Comparison of ENCODE assay signal across 8 mouse cellular contexts in the genomic region with DNA sequence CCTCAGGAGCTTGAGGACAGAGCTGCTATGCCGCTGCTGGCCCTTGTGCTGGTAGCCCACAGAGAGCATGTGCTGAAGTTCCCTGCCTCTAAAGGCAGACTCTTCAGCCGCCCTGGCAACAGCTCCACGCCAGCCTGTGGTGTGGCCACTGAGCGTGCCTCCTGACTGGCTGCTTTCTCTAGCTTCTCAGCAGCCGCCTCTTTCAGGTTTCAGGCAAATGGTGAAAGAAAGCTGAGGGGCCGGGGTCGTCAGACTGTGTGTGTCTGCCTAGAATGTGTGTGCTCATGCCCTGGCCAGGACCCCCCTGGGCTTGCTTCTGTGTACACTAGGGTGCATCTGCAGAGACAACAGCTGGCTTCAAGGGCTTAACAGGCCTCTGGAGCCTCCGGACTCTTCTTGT.
DNase-seq lines count a peak whose midpoint lies in the region; ATAC-seq lines count a peak whose summit lies in the region.

No protein-coding gene starts in this region.

- peak overlapping the region; percentile 69 for H3K27ac ChIP-seq in hindbrain, embryonic 11.5 days (ENCODE audit: low read depth, low read length)
- H3K27ac ChIP-seq in midbrain, embryonic 14.5 days (replicated peaks; ENCODE audit: low read depth, low read length): peak overlapping the region; percentile 77

- no peaks in the 10 kb centered on the region for H3K27me3 ChIP-seq in hindbrain, embryonic 11.5 days (ENCODE audit: control insufficient read depth, insufficient read depth, low read length)
- H3K27me3 ChIP-seq in midbrain, embryonic 14.5 days (ENCODE audit: control insufficient read depth, insufficient read depth, low read length): no peaks in the 10 kb centered on the region

- H3K4me3 ChIP-seq in hindbrain, embryonic 11.5 days (ENCODE audit: low read depth, low read length): no peak overlapping the region
- no peak overlapping the region for H3K4me3 ChIP-seq in midbrain, embryonic 14.5 days (replicated peaks; ENCODE audit: low read depth, low read length)

- peak; percentile 24 for DNase-seq in adrenal gland, postnatal 25 days
- DNase-seq in adrenal gland, postnatal 10 days: no peak
- peak; percentile 44 for DNase-seq in right cerebral cortex, postnatal 25 days
- no peak for DNase-seq in right cerebral cortex, adult 18-20 months
- DNase-seq in hindbrain, embryonic 11.5 days (ENCODE audit: low spot score): peak; percentile 56
- DNase-seq in midbrain, embryonic 14.5 days: peak; percentile 76
- no peak for DNase-seq in spleen, postnatal 36 days (ENCODE audit: low spot score in 2 of 2)
- no peak for DNase-seq in thymus, postnatal 25 days

- peaks cover 19% of the 10 kb centered on the region for H3K4me1 ChIP-seq in hindbrain, embryonic 11.5 days (replicated peaks; ENCODE audit: control insufficient read depth, insufficient read depth, low read length)
- peaks cover 80% of the 10 kb centered on the region for H3K4me1 ChIP-seq in midbrain, embryonic 14.5 days (ENCODE audit: control insufficient read depth, insufficient read depth, low read length)

- no peaks in the 10 kb centered on the region for H3K36me3 ChIP-seq in hindbrain, embryonic 11.5 days (ENCODE audit: control insufficient read depth, insufficient read depth, low read length)
- H3K36me3 ChIP-seq in midbrain, embryonic 14.5 days (ENCODE audit: control insufficient read depth, insufficient read depth, low read length): no peaks in the 10 kb centered on the region

- 7% methylated on average over 8 of the region's 8 CpGs for WGBS in hindbrain, embryonic 11.5 days
- 5% methylated on average over 8 of the region's 8 CpGs for WGBS in midbrain, embryonic 14.5 days

- H3K9me3 ChIP-seq in hindbrain, embryonic 11.5 days (ENCODE audit: control insufficient read depth, low read length): no peaks in the 10 kb centered on the region
- H3K9me3 ChIP-seq in midbrain, embryonic 14.5 days (ENCODE audit: control insufficient read depth, low read length): no peaks in the 10 kb centered on the region

- ATAC-seq in hindbrain, embryonic 11.5 days (ENCODE audit: low FRiP score): peak; percentile 66
- peak; percentile 66 for ATAC-seq in midbrain, embryonic 14.5 days (ENCODE audit: low FRiP score, low TSS enrichment)

- peak overlapping the region; percentile 1; the same call in 1 of the 2 replicates for H3K9ac ChIP-seq in hindbrain, embryonic 11.5 days (ENCODE audit: low read depth, low read length)
- peak overlapping the region; percentile 36 for H3K9ac ChIP-seq in midbrain, embryonic 14.5 days (replicated peaks; ENCODE audit: low read length)

- H3K4me2 ChIP-seq in hindbrain, embryonic 11.5 days (replicated peaks; ENCODE audit: low read depth, low read length): no peak overlapping the region
- peak overlapping the region; percentile 22; the same call in 1 of the 2 replicates for H3K4me2 ChIP-seq in midbrain, embryonic 14.5 days (ENCODE audit: low read length)

Comparison
In these comparisons a context has a peak if more than half of its experiments do, and no peak if none do; other contexts are left out.
1. DNase-seq: peak in adrenal gland, postnatal 25 days (single experiment), right cerebral cortex, postnatal 25 days (single experiment), hindbrain, embryonic 11.5 days (single experiment) and midbrain, embryonic 14.5 days (single experiment); none in adrenal gland, postnatal 10 days (single experiment), right cerebral cortex, adult 18-20 months (single experiment), spleen, postnatal 36 days (0 of 2) and thymus, postnatal 25 days (single experiment).